Mouse (Mus musculus): ENCODE results near the gene Vwa5b1.

DNA sequence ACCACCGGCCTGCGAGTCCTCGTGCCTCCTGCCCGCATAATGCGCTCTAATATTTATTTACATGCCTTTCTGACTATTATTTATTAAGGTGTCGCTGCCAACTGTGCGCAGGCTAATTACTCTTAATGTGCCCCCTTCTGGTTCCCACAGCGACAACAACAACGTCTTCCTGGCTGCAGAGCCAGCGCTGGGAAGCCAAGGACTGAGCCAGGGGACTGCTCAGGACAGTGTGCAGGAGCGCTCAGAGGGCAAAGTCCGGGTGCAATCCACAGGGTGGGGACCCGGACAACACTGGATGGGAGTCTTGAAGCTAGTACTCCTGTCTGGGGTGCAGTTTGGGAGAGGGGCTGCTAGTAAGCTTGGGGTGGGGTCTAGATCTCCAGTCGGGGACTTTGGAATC, 80.8 kb downstream of the Vwa5b1 start:
- TF ChIP-seq MAFK (IDR thresholded peaks at IDR 0.05; ENCODE audit: insufficient read depth, low read depth, low read length) (no peak), ZNF384 (IDR thresholded peaks at IDR 0.05; ENCODE audit: low read depth, low read length) (no peak), HCFC1 (IDR thresholded peaks at IDR 0.05; ENCODE audit: borderline replicate concordance, insufficient read depth, low read length) (no peak), ZC3H11A (IDR thresholded peaks at IDR 0.05; ENCODE audit: borderline replicate concordance, low read depth, low read length) (no peak), CHD2 (IDR thresholded peaks at IDR 0.05; ENCODE audit: low read depth, low read length) (no peak)

Data from ES-E14 (cell line).